Mouse (Mus musculus) kidney, postnatal 0 days (tissue): ENCODE measurements around the gene Vnn1. TPM values are rescaled to one million over a fixed set of nuclear protein-coding genes. Genes with fewer than 3 reads are reported as not detected.

Source experiments
- ATAC-seq: fragments of 200-750 bp; cut with Nextera tagmentation; replicated peaks from 2 replicates; pipeline ENCODE4 v1.8.0; 2017; ENCODE audit warnings: low read depth, moderate number of reproducible peaks, moderate TSS enrichment, moderate library complexity; ENCODE audit not compliant: low FRiP score
- DNase-seq: peaks from one replicate; pipeline ENCODE4 v3.0.0-alpha.2; 2016; ENCODE audit warnings: low spot score
- H3K27ac ChIP-seq: fragments of 300-500 bp; sonication (generic); 2 replicates; pipeline ENCODE4 v1.5.1; 2014; ENCODE audit warnings: mild to moderate bottlenecking
- H3K27me3 ChIP-seq: fragments of 300-500 bp; sonication (generic); 2 replicates; pipeline ENCODE4 v1.6.1; 2014; ENCODE audit warnings: low read length, mixed read lengths; ENCODE audit not compliant: insufficient read depth
- H3K36me3 ChIP-seq: fragments of 300-500 bp; sonication (generic); 2 replicates; pipeline ENCODE4 v1.6.1; 2014; ENCODE audit warnings: low read length, mixed read lengths; ENCODE audit not compliant: insufficient read depth
- H3K4me1 ChIP-seq: fragments of 300-500 bp; sonication (generic); replicated peaks from 2 replicates; pipeline ENCODE4 v1.6.1; 2014; ENCODE audit warnings: antibody characterized with exemption, low read length, mixed read lengths; ENCODE audit not compliant: insufficient read depth
- H3K4me2 ChIP-seq: fragments of 300-500 bp; sonication (generic); 2 replicates; pipeline ENCODE4 v1.6.1; 2014; ENCODE audit warnings: mild to moderate bottlenecking, low read length, moderate library complexity, mixed read lengths
- H3K4me3 ChIP-seq: fragments of 300-500 bp; sonication (generic); replicated peaks from 2 replicates; pipeline ENCODE4 v1.5.1; 2014; ENCODE audit warnings: low read depth, low read length
- H3K9ac ChIP-seq: fragments of 300-500 bp; sonication (generic); 2 replicates; pipeline ENCODE4 v1.6.1; 2014; ENCODE audit warnings: low read depth, low read length
- H3K9me3 ChIP-seq: fragments of 300-500 bp; sonication (generic); replicated peaks from 2 replicates; pipeline ENCODE4 v1.6.1; 2016; ENCODE audit warnings: low read length, inconsistent platforms, mixed read lengths
- CTCF ChIP-seq: IDR thresholded peaks from 2 replicates; pipeline ENCODE4 v1.5.1; 2016; ENCODE audit warnings: antibody characterized with exemption, low read depth, mild to moderate bottlenecking, moderate library complexity
- WGBS: fragments of 180-500 bp; shearing (Covaris S2); extraction: QIAGEN DNeasy Blood & Tissue Kit; methylation state at CpG from one replicate; pipeline ENCODE4 v1.1.7; 2014; 5-methylcytosine and 5-hydroxymethylcytosine counted together
- polyA plus RNA-seq: library from polyadenylated mRNA; unstranded; fragments of >200 nt; fragmentation: Nextera tagmentation; extraction: Ambion mirVana; gene quantifications from 2 replicates; pipeline ENCODE4 v1.2.1, GENCODE M21; 2015

Vnn1 gene
- 21.1 and 22.4 TPM in 2 replicates for polyA plus RNA-seq

- WGBS: 23% methylated on average over 21 of the region's 21 CpGs
- H3K4me3 ChIP-seq: peak within 1 kb of the TSS; percentile 28
Measured at GRCm38 (mm10) chr10:23894601-23895349, at the start of gene Vnn1. TSS of gene Vnn1 (plus strand) at chr10:23894688.

GRCm38 (mm10) chr10:23851228-23851912 is 43.1 kb upstream of the Vnn1 start, which contains the start of gene Vnn3:
TSS of gene Vnn3 (plus strand) at chr10:23851462.
- H3K9me3 ChIP-seq: no peaks in the 10 kb centered on the region
- H3K9ac ChIP-seq: no peak within 1 kb of the TSS
- no peak within 1 kb of the TSS for H3K27ac ChIP-seq
- TF ChIP-seq CTCF: no peak
- 65% methylated on average over 4 of the region's 4 CpGs for WGBS
- H3K4me2 ChIP-seq: no peak within 1 kb of the TSS
- no peaks in the 10 kb centered on the region for H3K27me3 ChIP-seq
- H3K36me3 ChIP-seq: no peaks in the 10 kb centered on the region
- DNase-seq (no peak), ATAC-seq (no peak)
- H3K4me3 ChIP-seq: no peak within 1 kb of the TSS
- H3K4me1 ChIP-seq: no peaks in the 10 kb centered on the region

More at GRCm38 (mm10) chr10:23894601-23895349, at the start of gene Vnn1:
- no peaks in the 10 kb centered on the region for H3K27me3 ChIP-seq
- TF ChIP-seq CTCF: no peak
- peak within 1 kb of the TSS; percentile 58 for H3K4me2 ChIP-seq
- peak; percentile 33 for DNase-seq
- H3K27ac ChIP-seq: peak within 1 kb of the TSS; percentile 3; the same call in 1 of the 2 replicates
- H3K4me1 ChIP-seq: no peaks in the 10 kb centered on the region; the same call in 1 of the 2 replicates
- peak within 1 kb of the TSS; percentile 53 for H3K9ac ChIP-seq
- H3K36me3 ChIP-seq: no peaks in the 10 kb centered on the region
- H3K9me3 ChIP-seq: no peaks in the 10 kb centered on the region
- ATAC-seq: peak; percentile 73

GRCm38 (mm10) chr10:23852096-23852495 is 42.4 kb upstream of the Vnn1 start:
- Histone ChIP-seq H3K27me3 (no peaks in the 10 kb centered on the region), H3K9me3 (no peaks in the 10 kb centered on the region), H3K4me2 (no peak overlapping the region), H3K36me3 (no peaks in the 10 kb centered on the region), H3K4me3 (no peak overlapping the region), H3K9ac (no peak overlapping the region), H3K27ac (no peak overlapping the region), H3K4me1 (no peaks in the 10 kb centered on the region)
- TF ChIP-seq CTCF: no peak
- DNase-seq (no peak), ATAC-seq (no peak)
- WGBS: 82% methylated on average over 2 of the region's 2 CpGs

DNA sequence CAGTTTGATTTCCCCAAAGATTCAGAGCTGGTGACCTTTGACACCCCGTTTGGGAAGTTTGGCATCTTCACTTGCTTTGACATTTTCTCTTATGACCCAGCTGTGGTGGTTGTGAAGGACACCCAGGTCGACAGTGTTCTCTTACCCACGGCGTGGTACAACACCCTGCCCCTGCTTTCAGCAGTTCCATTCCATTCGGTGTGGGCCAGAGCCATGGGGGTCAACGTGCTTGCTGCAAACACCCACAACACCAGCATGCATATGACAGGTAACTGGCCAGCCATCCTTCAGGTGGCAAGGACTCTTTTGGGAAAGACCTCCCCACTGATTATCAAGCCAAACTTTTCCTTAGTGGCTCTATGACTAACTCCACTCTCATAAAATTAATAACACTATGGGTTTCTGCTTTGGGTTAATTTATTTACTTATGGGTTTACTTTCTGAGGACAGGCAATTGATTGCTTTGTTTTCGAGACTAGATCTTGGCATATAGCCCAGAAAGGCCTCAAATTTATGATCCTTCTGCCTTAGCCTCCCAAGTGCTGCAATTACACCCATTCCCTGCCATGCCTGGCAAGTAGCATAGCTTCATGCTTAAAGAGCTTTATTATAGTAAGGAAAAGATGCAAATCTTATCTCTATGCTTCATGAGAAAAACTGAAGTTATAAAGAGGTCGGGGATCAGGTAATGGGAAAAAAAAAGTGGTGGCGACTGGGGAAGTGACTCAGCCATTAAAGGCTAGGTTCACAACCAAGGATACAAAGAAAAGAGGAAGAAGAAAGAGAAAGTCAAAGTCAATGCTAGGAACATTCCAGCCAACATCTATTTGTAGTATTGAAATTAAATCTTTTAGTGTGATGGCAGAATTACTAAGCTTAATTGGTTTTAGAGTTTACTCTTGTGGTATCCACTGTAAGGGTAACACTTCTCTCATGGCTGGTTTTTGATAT is 29.9 kb upstream of the Vnn1 start:
- no peaks in the 10 kb centered on the region for H3K27me3 ChIP-seq
- WGBS: 49% methylated on average over 9 of the region's 9 CpGs
- H3K4me2 ChIP-seq: no peak overlapping the region
- no peaks in the 10 kb centered on the region for H3K4me1 ChIP-seq
- no peak for TF ChIP-seq CTCF
- no peaks in the 10 kb centered on the region for H3K36me3 ChIP-seq
- no peaks in the 10 kb centered on the region; the same call in 1 of the 2 replicates for H3K9me3 ChIP-seq
- no peak overlapping the region for H3K27ac ChIP-seq
- no peak overlapping the region for H3K9ac ChIP-seq
- DNase-seq (peak; percentile 53), ATAC-seq (no peak)
- H3K4me3 ChIP-seq: no peak overlapping the region

- Histone ChIP-seq H3K27me3 (no peaks in the 10 kb centered on the region), H3K9ac (no peak overlapping the region), H3K4me1 (no peaks in the 10 kb centered on the region), H3K27ac (no peak overlapping the region), H3K4me2 (no peak overlapping the region), H3K36me3 (no peaks in the 10 kb centered on the region), H3K9me3 (no peaks in the 10 kb centered on the region), H3K4me3 (no peak overlapping the region)
- TF ChIP-seq CTCF: peak; percentile 49
- no peak for DNase-seq
- ATAC-seq: no peak
- WGBS: 86% methylated on average over 6 of the region's 6 CpGs
Measured at GRCm38 (mm10) chr10:23880695-23881094, 13.8 kb upstream of the Vnn1 start.

GRCm38 (mm10) chr10:23884910-23885309 is 9.6 kb upstream of the Vnn1 start:
- Histone ChIP-seq H3K4me3 (no peak overlapping the region), H3K9ac (no peak overlapping the region), H3K27me3 (no peaks in the 10 kb centered on the region), H3K27ac (no peak overlapping the region), H3K4me1 (no peaks in the 10 kb centered on the region), H3K36me3 (no peaks in the 10 kb centered on the region), H3K9me3 (no peaks in the 10 kb centered on the region), H3K4me2 (no peak overlapping the region)
- no peak for DNase-seq
- no peak for ATAC-seq
- TF ChIP-seq CTCF: no peak
- WGBS: 83% methylated on average over 1 of the region's 1 CpGs
